Mouse (Mus musculus) erythroblast, adult 5-6 weeks (primary cell): ENCODE measurements around the gene Glipr2. TPM values are rescaled to one million over a fixed set of nuclear protein-coding genes. Genes with fewer than 3 reads are reported as not detected.

ENCODE experiments used
- ATAC-seq: replicated peaks from 2 replicates; pipeline ENCODE4 v1.8.0; 2016; ENCODE audit warnings: moderate number of reproducible peaks, mild to moderate bottlenecking, moderate TSS enrichment, inconsistent platforms; ENCODE audit not compliant: poor library complexity, low FRiP score, severe bottlenecking
- total RNA-seq, 2 experiments: library from RNA; stranded (forward) in 1 of 2; stranded (reverse) in 1 of 2; fragments of 150-400 nt in 1 of 2; fragments of 200-764, 138-1000 nt in 1 of 2; gene quantifications; 2 replicates each; pipeline versions ENCODE4 v1.2.3 to v1.2.4; 2015 to 2017; ENCODE audit warnings: low replicate concordance in 2 of 2

Glipr2 gene
- total RNA-seq, 2 experiments from 2014 or later: 10.8 to 26.5 TPM

DNA sequence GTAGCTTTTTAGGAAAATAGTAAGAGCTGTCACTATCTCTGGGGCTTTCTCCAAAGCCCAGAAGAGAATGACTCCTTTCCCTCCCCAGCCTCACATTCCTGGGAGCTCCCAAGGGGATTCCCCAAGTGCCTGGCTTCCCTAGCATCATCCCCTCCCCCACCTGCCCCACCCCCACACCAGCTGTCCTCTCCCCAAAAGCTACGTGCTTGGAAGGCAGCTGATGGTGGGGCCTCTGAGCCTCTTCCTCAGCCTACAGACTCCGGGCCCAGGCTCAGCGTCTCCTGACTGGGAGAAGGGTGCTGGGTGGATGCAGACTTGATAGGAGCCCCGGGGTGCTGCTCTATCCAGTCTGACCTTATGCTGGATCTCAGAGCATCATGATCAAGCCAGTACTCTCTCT is 12.2 kb downstream of the Glipr2 start:
- no peak for ATAC-seq

DNA sequence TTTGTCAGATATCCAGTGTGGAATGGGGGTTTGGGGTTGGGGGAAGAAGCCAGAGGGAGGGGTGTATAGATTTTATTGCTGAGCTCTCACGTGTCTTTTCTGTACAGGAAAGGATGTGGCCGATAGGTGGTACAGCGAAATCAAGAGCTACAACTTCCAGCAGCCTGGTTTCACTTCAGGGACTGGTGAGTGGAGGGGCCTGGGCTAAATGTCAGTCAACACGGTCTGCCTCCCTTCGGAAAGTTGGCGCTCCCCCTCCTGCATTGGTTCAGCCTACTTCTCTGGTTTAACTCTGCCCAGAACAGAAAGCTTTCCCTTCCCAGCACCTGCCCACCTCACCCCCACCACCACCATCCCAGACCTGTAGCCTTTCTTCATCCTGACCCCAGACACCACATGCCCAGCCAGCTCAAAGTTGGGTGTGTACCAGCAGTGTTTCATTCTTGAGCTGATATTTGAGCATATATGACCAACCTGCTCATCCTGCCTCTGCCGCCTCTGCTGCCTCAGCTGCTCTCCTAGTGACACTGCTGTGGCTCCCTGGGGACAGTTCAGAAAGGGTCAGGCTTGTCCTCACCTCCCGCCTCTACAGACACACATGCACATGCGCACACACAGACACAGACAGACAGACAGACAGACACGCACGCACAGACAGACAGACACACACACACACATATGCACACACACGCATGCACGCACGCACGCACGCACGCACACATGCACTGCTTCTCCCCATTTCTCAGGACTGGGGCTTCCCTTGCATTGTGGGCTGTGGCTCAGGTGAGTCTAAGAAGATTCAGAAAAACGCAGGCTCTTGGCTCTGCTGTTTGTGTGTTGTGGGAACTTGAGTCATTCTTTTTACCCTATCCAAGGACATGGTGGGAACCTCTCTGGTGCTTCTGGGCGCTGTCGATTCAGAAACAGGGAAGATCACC is 13.5 kb downstream of the Glipr2 start:
- no peak for ATAC-seq

DNA sequence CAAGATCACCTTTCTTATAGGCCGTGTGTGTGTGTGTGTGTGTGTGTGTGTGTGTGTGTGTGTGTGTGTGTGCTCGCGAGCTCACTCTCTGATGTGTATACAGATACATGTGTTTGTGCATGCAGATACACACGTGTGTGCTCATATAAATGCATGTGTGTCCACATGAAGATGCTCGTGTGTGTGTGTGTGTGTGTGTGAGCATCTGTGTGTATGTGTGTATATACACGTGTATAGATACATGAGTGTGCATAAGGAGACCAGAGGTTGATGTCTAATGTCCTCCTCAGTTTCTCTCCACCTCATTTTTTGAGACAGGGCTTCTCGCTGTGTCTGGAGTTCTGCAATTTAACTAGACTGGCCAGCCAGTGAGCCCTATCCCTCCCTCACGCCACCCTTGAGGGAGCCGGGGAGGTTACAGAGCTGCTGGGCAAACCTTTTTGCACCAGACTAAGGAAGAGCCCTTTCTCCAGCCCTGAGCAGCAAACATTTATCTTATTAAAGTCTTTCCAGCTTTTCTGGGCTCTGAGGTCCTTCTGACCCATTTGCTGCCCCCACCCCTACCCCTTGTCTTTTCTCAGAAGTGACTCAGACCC is 14.4 kb downstream of the Glipr2 start:
- no peak for ATAC-seq

DNA sequence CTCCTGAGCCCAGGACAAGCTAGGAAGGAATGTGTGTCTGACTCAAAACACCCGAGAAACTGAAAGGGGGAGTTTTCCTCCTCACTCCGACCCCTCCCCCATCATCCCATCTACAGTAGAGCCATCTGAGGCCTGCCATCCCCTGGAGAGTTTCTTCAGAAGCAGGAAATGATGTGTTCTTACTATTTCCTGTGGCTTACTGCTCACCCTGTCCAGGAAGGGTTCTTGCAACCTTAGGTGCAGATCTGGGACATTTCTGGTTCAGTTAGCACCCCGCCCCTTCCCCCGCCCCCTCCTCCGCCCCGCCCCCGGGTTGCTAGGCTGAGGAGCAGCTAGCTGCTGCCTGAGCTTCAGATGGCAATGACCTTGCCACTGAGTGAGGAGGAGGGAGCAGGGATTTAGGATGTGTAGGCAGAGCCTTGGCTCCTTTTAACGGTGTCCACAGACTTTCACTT is 15.0 kb downstream of the Glipr2 start:
- ATAC-seq: 0 out of 2 replicates have a peak, but pooled peaks have one; percentile 32

DNA sequence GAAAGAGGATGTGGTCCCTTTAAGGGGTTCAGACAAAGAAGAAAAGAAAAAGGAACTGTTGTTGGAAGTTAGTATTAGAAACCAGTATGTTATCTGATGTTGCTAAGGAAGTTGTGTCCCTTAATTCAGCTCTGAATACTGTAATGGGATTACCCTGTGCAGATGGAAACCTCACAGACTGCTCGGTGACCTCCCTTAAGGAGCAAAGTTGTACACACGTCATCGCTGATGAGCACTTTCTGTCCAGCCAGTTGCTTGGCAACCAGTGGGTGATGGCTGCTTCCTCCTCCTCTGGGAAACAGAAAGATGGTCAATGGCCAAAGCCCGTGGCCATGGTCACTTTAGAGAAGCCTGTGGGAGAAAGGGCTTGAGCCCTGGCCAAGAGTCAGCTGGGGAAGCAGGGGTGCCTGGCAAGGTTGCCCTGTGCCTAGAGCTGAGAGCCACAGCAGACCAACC is 16.4 kb downstream of the Glipr2 start:
- ATAC-seq: no peak

DNA sequence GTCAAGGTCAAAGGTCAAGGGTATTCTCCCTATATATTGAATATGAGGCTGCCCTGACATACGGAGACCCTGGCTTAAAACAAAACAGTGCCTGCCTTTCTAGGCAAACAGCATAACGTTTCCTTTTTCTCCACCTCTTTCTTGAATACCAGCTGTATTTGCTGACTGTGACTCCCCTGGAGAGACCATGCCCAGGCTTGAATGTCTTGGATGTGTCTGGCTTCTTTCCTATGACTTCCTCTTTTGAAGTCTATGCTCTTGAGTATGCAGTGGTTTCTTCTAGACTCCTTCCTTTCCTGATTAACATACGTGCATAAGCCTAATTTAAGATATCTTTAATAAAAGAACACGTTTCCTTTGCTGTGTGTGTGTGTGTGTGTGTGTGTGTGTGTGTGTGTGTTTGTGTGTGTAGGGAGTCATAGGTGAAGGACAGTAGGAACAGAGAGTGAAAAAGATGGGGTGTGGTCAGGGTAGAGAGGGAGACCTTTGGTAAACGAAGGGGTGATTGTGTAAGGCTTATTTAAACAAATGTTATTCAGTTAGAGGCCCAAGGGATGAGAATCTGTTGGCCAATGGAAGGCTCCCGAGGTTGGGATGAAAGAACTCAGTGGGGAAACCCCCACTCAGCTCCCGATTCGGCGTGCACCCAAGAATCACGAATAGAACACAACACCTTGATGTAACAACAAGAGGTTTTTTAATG is 17.9 kb downstream of the Glipr2 start:
- ATAC-seq: no peak

DNA sequence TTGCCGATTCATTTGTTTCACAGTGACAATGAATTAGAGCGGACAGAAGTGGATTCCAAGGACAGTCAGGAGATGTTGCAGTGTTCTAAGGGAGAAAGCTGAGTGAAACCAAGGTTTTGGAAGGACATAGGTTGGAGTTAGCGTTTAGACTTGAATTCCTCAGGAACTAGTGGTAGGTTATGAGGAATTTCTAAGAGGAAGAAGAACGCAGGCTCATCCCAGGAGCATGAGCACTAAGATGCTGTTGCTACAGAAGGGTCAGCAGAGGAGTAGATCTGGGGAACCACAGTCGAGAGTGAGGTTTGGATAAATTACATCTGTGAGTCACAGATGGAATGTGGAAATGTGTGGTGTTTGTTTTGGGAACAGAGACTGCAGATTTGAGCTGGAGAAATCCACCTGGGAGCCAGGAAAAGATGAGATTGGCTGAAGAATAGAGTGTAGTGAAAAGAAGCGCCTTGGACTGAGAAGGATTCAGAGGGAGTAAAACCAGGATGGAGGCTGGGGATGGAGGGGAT is 19.1 kb downstream of the Glipr2 start:
- ATAC-seq: no peak

DNA sequence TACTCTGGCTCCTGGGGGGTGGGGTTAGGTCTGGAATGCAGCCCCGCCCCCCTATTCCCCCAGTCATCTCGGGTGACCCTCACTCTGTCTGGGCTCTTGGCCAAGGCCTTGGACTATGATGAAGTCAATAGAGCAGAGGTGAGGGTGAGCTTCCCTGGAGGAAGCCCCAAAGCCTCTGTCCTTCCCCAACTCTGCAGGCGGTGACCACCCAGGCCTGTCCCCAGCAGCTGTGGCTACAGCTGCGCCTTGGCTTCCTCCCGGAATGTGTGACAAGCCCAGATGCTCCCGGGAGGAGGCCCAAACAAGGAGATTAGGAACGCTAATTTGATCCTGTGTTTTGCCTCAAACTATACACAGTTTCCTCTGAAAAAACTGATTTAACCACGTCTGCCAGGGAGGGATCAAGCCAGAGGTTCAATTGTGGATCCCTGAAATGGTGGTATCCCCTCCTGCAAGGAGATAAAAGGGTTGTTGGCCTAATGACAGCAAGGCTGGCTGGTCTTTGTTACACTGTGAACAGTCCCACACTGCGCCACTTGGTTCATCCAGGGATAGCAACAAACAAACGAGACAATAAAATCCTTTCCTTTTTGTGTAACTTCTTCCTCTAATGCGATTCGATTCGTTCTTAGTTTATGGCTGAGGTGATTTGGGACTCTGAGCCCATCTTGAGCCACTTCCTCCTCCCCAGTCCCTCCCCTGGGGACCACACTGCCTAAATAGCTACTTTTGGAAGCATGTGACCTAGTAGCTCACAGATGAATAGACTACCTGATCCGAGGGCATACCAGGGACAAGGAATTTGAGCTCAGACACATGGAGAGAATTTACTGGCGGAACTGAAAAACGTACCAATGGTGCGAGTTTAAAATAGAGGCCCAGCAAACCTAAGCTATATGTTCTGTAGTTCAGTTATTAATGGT is 21.6 kb downstream of the Glipr2 start:
- no peak for ATAC-seq

DNA sequence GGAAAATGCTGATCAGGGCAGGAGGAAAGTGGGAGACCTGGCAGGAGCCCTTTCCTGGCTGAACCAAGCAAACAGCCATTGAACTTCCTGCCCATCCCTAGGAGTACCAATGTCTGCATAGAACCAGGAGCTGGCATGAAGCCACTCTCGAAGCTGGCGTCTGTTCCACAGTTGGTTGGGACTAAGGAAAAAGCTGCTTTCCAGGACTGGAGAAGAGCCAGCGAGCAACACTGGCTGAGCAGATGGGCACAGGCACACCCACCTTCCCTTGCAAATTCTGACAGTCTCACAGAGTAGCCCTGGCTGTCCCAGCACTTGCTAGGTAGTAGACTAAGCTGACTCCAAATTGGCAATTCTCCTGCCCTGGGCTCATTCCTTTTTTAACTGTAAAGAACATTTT is 22.5 kb downstream of the Glipr2 start:
- ATAC-seq: no peak

DNA sequence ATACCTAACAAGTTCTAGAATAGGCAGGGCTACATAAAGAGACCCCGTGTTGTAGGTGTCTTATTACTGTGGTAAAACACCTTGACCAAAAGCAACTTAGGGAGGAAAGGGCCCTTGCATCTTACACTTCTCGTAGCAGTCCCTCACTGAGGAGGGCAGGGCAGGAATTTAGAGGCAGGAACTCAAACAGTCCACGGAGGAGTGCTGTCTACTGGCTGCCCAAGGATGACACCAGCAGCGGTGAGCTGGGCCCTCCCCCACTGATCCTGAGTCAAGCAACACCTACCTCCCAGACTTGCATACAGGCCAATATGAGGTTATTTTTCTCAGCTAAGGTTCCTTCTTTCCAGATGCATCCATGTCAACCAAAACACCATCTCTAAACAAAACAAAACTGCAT is 23.0 kb downstream of the Glipr2 start:
- ATAC-seq: no peak

DNA sequence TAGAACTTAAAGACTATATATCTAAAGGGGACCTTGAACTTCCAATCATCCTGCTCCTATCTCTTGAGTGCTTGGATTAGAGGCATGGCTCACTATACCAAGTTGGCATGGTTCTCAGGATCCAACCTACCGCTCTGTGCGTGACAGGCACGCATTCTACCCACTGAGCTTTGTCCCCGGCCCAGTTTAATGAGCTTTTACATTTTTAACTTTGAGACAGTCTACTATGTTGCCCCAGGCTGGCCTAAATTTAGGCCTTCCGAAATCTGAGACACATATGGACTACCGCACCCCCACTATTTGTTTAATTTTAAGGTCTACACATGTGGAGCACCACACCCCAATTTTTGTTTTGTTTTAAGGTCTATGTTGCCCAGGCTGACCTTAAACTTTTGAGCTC is 23.6 kb downstream of the Glipr2 start:
- ATAC-seq: no peak

DNA sequence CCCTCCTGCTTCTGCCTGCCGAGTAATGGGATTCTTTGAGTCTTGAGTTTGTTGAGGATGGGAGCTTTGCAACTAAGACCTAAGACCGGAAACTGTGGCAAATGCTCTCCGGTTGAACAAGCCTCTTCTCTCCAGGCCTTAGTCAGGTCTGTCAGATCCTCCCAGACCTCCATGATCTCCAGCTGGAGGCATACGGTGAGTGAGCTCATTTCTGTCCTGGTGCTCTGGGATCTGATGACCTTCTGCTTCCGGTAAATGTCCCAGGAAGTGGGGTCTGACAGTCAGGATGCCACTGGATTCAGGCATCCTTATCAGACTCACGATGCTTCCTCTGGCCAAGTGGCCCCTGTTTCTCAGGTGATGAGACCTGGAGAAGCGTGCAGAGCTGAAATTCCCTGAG is 24.1 kb downstream of the Glipr2 start:
- ATAC-seq: no peak

DNA sequence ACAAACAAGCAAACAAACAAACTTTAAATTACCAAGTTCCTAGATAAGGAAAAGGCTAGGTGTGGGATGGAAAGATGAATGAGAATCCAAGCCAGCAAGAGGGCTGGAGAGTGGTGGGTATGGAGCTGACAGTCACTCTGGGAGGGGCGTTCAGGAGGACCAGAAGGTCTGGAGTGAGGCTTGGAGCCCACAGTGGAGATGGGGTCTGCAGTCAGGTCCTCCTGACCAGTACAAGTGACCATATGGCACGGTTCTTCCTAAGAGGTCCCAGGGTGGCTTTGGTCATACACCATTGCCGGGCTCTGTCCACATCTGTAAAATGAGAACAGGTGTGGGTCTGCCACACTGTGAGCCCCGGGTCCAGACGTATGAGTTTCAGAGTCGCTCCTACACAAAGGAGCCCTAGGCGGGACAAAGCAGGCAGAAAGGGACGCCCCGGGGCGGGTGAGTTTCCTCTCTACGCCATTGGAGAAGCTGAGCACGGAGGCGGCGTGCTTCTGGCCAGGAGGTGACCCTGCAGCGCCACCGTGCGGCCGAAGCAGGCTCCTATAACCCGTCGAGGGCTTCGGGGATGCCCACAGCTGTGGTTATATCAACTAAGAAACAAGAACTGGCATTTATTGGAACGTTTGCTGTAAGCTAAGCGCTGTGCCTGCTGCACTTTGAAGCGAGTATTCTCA is 25.0 kb downstream of the Glipr2 start:
- ATAC-seq: peak; percentile 92

DNA sequence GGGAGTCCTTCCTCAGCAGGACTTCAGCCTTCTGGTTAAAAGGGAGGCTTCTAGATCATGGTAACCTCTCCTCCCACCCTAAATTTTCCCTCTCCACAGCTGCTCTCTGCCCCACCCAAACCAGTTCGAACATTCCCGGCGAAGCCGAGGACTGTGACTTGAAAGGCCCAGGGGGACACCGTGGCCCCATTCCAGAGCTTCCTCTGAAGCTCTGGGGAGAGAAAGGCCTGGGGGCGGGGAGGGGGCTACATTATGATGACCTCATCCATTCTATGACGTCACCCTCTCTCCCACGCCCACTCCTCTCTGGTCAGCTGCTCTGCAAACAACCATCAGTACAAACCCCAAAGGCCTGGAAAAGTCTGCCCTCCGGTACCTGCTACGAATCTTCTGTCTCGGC is 26.0 kb downstream of the Glipr2 start, which contains the start of gene Ccin:
Gene Ccin (plus strand): TSS at position 303 of the 400 bp plus-strand sequence.
- no peak for ATAC-seq

DNA sequence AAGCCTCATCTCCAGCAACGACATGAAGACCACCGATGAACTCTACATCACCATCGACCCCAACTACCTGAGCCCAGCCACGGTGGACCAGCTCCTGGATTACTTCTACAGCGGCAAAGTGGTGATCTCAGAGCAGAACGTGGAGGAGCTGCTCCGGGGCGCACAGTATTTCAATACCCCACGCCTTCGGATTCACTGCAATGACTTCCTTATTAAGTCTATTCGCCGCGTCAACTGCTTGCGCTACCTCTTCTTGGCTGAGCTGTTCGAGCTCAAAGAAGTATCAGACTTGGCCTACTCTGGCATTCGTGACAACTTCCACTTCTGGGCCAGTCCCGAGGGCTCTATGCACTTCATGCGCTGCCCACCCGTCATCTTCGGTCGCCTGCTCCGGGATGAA is 26.6 kb downstream of the Glipr2 start:
- ATAC-seq: no peak

DNA sequence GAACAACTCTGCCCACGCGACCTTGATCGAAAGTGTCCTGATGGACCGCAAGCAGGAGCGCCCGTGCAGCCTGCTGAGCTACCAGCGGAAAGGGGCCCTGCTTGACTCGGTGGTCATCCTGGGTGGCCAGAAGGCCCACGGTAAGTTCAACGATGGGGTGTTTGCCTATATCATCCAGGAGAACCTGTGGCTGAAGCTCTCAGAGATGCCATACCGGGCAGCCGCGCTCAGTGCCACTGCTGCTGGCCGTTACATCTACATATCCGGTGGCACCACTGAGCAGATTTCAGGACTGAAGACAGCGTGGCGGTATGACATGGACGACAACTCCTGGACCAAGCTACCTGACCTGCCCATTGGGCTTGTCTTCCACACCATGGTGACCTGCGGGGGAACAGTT is 27.1 kb downstream of the Glipr2 start:
- ATAC-seq: no peak

DNA sequence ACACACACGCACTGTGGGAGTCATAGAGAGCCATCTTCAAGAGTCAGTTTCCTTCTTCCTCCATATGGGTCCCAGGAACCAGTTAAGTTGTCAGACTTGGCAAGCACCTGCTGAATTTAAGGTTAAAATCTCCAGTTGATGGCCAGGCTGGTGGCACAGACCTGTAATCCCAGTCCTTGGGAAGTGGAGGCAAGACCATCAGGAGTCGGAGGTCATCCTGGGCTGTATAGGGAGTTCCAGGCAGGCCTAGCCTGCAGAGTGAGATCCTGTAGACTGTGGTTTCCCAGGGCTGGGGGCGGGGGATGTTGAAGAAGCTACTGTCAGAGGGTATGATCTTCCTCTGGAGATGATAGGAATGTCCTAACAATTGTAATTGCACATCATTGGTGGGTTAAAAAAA is 31.8 kb downstream of the Glipr2 start:
- ATAC-seq: no peak

DNA sequence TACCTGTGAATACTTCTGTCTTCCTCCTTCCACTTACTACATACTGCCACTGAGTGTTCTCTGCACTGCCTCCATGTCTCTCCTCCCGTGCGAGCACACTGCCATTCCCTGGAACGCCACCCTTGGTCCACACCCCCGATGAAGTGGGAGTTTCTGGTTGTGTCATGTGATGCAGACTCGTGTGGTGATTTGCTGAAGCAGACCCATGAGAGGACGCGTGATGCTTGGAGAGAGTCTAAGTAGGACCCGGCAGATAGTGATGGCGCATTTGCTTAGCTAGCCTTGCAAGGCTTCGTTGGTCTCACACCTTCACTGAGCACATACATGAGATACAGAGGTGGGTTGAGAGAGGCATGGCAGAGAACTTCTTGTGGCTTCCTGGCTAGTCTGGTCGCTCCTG is 35.9 kb downstream of the Glipr2 start:
- no peak for ATAC-seq

DNA sequence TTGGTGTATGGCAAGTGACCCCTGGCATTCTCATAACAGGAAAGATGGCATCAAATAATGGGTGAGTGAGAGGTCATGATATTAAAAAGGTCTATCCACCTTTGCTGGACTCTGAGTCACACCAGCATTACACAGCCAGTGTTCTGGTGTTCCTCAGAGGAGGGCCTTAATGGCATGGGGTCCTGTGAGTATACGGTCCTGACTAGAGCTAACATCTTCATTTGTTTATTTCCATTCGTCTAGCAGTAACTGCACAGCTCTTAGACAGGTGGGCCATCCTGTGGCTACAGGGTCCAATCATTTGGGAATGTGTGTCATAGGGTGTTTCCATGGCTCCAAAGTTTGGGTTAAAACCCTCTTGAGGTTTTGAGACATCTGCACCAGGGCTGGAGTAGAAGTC is 37.1 kb downstream of the Glipr2 start:
- no peak for ATAC-seq
